Mouse (Mus musculus): Measurements from ENCODE around the gene Rtn1.

GRCm38 (mm10) chr12:72332488-72333013 is 76.3 kb downstream of the Rtn1 start:
- no peak for TF ChIP-seq CTCF (IDR thresholded peaks at IDR 0.05; ENCODE audit: extremely low read depth, insufficient read depth, low read length)
- no peak for TF ChIP-seq POLR2A (IDR thresholded peaks at IDR 0.05; ENCODE audit: extremely low read depth, insufficient read depth, low read length)
